Mouse (Mus musculus): ENCODE measurements around the gene Hist1h3g. TPM values are rescaled to one million over a fixed set of nuclear protein-coding genes. Genes with fewer than 3 reads are reported as not detected.
A peak's percentile ranks its signal among the peaks of the same experiment; 100 is the strongest.
"Not testable (repeated sequence)": the region's sequence is repeated elsewhere in the genome, so short reads cannot be mapped to it uniquely, and the experiment has no call there.

The Hist1h3g gene
- total RNA-seq, 2 experiments from 2014 or later: 3.6 to 5.5 TPM

DNA sequence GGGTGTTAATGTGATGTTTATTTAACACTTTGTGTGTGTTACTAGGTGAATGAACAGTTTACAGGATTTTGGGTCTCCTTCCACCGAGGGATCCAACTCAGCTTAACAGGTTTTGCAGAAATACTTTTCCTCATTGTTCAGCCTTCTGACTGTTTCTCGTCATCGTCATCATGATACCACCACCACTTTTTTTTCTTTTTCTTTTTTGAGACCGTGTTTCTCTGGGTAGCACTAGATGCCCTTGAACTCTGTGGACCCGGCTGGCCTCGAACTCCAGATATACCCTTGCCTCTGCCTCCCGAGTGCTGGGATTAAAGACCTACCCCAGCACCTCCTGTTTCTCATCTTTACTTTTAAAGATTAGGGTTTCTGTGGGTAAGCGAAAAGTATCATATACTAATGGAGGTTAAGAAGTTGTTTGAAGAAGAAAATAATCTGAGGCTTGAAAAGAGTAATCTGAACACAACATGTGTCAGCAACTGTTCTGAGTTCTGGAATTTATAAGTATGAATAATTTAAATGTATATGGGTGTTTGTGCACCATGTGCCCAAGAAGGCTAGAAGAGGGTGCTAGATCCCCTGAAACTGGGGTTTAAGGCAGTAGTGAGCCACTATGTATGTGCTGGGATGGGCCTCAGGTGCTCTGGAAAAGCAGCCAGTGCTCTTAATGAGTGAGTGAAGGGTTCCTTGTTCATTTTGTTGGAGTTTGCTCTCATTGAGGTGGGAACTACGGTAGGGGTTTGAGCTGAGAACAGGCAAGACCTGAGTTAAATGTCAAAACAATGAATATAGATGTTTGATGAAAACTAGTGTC, 2.8 kb upstream of the Hist1h3g start:
- Histone ChIP-seq H3K4me3 (peak overlapping the region; percentile 68), H3K27ac (peak overlapping the region; percentile 97)
- no peak for TF ChIP-seq CTCF (conservative IDR thresholded peaks at IDR 0.05)
- no peak for DNase-seq (ENCODE audit: low spot score in 2 of 2)

DNA sequence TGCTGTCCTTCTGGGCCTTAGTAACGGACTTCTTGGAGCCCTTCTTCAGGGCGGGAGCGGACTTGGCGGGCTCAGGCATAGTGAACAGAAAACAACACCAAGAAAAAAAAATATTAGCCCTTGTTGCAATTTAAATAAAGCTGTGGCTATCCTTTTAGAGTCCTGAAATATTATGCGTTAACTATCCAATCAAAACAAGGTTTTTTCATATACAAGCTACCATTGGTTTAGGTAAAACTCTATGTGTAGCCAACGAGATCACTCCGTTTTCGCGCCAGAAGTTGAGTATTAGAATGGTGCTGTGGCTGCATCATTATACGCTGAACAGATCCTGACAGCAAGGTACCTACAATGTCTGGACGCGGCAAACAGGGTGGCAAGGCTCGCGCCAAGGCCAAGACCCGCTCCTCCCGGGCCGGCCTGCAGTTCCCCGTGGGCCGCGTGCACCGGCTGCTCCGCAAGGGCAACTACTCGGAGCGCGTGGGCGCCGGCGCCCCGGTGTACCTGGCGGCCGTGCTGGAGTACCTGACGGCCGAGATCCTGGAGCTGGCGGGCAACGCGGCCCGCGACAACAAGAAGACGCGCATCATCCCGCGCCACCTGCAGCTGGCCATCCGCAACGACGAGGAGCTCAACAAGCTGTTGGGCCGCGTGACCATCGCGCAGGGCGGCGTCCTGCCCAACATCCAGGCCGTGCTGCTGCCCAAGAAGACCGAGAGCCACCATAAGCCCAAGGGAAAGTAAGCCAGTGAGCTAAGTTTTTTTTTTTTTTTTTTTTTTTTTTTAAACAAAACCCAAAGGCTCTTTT, 1.5 kb upstream of the Hist1h3g start, which contains the start of gene Hist1h2af:
Gene Hist1h2af (plus strand): TSS at position 347 of the 808 bp plus-strand sequence.
- peak; percentile 67 to 84 for DNase-seq (ENCODE audit: low spot score in 2 of 2)
- Histone ChIP-seq H3K4me3 (peak within 1 kb of the TSS; percentile 68), H3K27ac (peak within 1 kb of the TSS; percentile 53; the same call in 1 of the 2 replicates)

DNA sequence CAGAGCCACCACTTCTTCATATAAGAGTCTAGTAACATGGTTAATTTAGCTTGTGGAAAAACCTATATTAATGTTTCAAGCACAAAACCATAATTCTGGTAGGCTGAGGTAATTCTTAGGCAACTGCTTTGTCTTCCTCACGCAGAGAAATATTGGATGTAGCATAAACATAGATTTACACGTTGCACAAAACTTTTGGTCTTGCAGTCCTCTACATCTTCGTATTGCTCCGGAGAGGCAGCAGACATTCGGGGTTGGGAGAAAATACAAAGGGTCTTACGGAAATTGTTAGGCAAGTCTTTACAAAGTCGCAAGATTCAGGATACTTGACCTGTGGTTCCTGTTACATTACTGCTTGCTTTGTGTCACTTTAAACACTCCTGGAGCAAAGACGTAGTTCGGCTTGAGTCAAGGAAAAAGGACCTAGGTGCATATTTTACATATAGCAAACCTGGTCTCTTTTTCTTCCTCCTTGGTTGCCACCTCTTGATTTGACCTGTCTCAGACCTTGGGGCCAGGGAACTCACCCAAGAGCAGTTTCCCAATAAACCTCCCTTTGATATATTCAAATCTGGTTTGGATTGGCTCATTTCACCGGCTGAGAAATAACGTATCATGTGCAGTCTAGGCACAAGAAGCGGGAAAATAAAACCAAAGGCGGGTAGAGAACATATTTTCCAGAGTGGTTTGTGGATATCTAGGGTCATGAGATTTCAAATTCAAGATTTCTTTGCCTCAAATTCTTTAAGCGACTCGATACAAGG, 672 bp upstream of the Hist1h3g start:
- no peak for TF ChIP-seq CTCF (conservative IDR thresholded peaks at IDR 0.05)
- Histone ChIP-seq H3K27ac (peak overlapping the region; percentile 40; the same call in 1 of the 2 replicates), H3K4me3 (peak overlapping the region; percentile 62)
- DNase-seq (ENCODE audit: low spot score in 2 of 2): no peak

DNA sequence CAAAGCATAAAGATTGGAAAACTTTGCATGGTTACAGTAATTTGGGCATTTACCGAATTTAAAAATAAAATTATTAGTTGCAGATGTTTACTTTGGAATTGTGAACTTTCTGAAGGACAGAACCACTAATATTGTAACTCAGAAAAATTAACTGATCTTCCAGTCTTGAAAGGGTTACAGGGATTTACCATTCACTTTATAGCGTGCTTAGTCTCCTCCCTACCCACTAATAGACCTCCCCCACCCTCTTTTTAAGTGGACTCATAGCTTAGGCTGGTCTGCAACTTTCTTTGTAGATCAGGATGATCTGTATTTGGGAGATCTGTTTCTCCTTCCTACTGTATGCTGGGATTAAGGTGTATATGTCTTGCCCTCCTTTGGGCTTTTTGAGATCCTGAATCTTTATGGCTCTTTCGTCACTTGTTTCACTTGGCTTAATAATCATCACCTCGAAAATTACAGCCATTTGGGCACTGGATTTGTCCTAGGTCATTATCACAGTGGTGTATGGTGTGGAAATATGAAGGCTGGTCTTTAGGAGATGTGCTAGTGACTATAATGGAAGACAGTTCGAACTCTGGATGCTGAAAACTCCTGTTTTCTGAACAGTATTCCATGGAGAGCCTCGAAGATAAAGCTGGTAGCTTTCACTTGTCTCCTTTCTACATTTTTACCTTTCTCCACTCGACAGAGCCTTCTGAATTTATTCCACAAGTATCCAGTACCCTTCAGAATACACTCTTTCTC, 1.0 kb downstream of the Hist1h3g start:
- H3K4me3 ChIP-seq: no peak overlapping the region; the same call in 1 of the 2 replicates
- no peak for DNase-seq (ENCODE audit: low spot score in 2 of 2)
- H3K27ac ChIP-seq: no peak overlapping the region
- no peak for TF ChIP-seq CTCF (conservative IDR thresholded peaks at IDR 0.05)

DNA sequence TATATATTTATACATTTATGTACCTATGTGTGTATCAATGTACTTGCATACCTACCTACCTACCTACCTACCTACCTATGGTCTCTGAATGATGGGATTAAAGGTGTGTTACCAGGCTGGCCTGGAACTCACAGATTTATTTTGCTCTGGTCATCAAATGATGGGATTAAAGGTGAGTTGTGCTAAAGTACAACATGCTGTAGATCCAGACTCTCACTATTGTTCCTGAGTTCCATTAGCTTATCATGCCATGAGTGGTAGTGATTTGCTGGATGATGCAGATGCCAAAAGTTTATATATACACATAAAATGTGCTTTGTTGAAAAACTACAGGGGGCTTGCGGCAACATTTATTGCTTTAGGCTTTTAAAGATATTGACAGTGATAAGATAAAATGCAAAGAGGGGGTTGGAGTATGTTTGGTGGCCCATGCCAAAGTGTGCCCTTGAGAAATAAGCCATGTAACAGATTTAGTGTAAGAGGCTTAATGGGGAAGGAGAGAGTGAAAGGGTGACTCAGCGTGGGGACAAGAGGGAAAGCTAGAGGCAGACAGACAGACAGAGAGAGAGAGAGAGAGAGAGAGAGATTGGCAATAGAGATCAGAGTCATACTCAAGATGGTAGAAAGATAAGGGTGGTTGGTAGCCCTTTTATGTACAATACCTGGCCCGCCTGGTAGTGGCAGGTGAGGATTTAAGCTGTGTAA, 1.9 kb downstream of the Hist1h3g start:
- no peak overlapping the region for H3K4me3 ChIP-seq
- DNase-seq (ENCODE audit: low spot score in 2 of 2): no peak
- H3K27ac ChIP-seq: no peak overlapping the region
- no peak for TF ChIP-seq CTCF (conservative IDR thresholded peaks at IDR 0.05)

DNA sequence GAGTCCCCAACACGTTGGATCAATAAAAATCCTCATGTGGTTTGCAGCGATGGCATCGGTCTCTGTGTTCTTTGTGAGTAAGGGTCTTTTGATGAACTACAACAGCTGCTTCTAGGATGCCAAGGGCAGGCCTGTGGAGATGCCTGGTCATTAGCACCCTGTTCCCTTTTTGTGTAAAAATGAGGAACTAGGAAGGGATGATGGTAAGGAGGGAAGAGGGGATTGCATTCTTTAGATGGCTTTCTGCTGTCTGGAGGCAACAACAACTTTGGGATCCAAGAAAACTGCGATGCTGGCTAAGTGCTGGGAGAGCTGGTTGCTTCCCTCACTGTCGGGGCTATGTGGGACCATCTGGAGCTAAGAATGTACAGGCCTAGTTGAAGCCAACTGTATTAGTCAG, 3.0 kb downstream of the Hist1h3g start:
- Histone ChIP-seq H3K27ac (no peak overlapping the region), H3K4me3 (no peak overlapping the region)
- no peak for TF ChIP-seq CTCF (conservative IDR thresholded peaks at IDR 0.05)
- DNase-seq (ENCODE audit: low spot score in 2 of 2): no peak

DNA sequence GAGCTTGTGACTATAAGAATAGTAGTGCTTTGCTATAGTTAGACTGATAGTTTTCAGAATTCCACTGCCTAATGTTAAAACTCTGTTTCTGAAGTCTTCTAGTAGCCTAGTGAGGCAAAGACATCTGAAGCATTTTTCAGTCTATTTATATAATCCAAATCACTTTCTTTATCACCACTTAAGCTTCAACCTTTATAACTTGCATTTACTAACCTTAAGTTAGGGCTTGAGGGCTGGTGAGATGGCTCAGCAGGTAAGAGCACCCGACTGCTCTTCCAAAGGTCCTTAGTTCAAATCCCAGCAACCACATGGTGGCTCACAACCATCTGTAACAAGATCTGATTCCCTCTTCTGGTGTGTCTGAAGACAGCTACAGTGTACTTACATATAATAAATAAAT, 4.6 kb downstream of the Hist1h3g start:
- DNase-seq (ENCODE audit: low spot score in 2 of 2); H3K4me3 ChIP-seq; H3K27ac ChIP-seq: not testable (repeated sequence)

DNA sequence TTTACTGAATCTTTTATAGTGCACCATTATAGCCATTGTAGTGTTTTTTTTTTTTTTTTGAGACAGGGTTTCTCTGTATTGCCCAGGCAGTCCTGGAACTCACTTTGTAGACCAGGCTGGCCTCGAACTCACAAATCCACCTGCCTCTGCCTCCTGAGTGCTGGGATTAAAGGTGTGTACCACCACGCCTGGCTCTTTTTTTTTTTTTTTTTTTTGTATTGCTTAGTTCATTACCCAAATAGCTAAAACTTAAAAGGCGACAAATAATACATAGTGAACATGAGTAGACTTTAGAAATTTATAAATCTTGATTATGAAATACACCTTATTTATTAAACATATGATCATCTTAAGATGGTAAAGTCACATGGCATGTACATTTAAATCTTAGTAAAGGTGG, 6.3 kb downstream of the Hist1h3g start:
- TF ChIP-seq CTCF (conservative IDR thresholded peaks at IDR 0.05): no peak
- H3K27ac ChIP-seq: no peak overlapping the region
- H3K4me3 ChIP-seq: no peak overlapping the region
- DNase-seq (ENCODE audit: low spot score in 2 of 2): no peak

DNA sequence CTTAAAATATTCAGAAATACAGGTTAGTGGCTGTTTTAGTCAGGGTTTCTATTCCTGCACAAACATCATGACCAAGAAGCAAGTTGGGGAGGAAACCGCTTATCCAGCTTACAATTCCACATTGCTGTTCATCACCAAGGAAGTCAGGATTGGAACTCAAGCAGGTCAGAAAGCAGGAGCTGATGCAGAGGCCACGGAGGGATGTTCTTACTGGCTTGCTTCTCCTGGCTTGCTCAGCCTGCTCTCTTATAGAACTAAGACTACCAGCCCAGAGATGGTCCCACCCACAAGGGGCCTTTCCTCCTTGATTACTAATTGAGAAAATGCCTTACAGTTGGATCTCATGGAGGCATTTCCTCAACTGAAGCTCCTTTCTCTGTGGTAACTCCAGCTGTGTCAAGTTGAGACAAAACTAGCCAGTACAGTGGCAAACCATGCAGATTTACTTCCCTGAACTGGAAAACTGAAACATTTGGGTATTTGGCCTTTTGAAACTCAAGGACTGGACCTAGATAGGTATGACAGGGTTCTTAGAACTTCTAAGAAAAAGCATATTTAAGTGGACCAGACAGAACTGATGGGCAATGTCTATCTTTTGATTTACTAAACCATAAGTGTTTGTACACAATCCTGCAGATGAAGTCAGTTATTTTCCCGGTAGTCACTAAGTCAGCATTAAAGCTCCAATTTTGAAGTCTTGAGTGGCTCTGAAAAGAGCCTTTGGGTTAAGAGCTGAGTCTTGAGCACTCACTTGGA, 7.2 kb downstream of the Hist1h3g start:
- H3K4me3 ChIP-seq: peak overlapping the region; percentile 70
- DNase-seq (ENCODE audit: low spot score in 2 of 2); H3K27ac ChIP-seq: not testable (repeated sequence)

DNA sequence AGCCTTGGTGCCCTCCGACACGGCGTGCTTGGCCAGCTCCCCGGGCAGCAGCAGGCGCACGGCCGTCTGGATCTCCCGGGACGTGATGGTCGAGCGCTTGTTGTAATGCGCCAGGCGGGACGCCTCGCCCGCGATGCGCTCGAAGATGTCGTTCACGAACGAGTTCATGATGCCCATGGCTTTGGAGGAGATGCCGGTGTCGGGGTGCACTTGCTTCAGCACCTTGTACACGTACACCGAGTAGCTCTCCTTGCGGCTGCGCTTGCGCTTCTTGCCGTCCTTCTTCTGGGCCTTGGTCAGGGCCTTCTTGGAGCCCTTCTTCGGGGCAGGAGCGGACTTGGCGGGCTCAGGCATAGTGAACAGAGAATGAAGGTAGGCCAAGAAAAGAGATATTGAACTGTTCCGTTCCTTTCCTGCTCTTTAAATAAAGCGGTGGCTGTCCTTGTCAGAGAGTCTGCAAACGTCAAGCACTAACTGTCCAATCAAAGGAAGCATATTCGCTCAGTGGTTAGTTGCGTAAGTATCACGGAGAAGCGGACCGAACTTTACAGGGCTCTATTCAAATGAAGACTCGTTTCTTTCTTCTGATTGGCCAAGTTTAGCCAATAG, 7.9 kb downstream of the Hist1h3g start, which contains the start of gene Hist1h2bh:
Gene Hist1h2bh (minus strand): TSS at position 394 of the 609 bp plus-strand sequence.
- Histone ChIP-seq H3K4me3 (peak within 1 kb of the TSS; percentile 70), H3K27ac (peak within 1 kb of the TSS; percentile 68; the same call in 1 of the 2 replicates)
- DNase-seq (ENCODE audit: low spot score in 2 of 2): peak; percentile 54 to 93
